Mouse (Mus musculus): ENCODE data around the gene Rab6b. TPM values are rescaled to one million over a fixed set of nuclear protein-coding genes. Genes with fewer than 3 reads are reported as not detected.
A peak's percentile ranks its signal among the peaks of the same experiment; 100 is the strongest.

The Rab6b gene
- 120 and 145 TPM in 2 replicates for total RNA-seq (2014; rRNA removed)
- 81.0 and 133 TPM in 2 replicates for polyA plus RNA-seq (2015; fragmentation: Nextera tagmentation; extraction: Ambion mirVana)

DNA sequence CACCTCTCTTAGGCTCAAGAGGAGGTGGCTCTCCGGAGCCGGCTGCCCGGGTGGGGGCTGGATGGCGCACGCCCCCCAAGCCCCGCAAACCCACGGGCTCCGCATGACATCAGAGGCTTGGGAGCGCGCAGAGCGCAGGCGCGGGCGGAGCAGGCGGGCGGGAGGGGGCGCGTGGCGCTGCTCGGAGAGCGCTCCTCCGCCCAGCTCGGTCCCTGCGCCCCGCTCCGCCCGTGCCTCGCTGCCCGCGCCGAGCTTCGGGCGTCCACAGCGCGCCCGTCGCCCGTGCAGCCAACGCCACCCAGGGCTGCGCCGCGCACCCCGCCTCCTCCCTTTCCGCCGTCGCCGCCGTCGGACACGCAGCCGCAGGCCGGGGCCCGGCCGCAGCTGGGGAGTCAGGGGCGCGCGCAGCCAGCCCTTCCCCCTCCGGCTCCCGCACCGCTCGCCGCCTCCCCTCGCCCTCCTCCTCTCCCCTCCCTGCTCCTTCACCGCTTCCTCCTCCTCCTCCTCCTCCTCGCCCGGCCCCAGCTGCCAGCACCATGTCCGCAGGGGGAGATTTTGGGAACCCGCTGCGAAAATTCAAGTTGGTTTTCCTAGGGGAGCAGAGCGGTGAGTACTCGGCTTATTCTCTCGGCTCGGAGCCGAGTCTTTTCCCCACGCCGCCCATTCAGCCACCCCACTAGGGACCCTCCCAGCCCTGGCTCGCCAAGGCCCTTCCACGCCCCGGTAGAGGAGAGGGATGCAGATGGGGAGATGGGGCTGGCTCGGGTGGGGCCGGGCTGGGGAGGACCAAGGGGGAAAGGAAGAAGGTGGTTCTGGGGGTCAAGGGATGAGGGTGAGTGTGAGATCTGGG is at the start of gene Rab6b:
Rab6b (plus strand) TSS at position 167 of the 850 bp plus-strand sequence.
- DNase-seq: peak; percentile 90
- peak; percentile 90 for ATAC-seq
- H3K9me3 ChIP-seq (ENCODE audit: low read length): no peaks in the 10 kb centered on the region
- no peaks in the 10 kb centered on the region for H3K27me3 ChIP-seq (ENCODE audit: insufficient read depth, low read length)
- H3K9ac ChIP-seq: peak within 1 kb of the TSS; percentile 76
- WGBS: 4% methylated on average over 56 of the region's 81 CpGs
- peaks cover 19% of the 10 kb centered on the region for H3K4me1 ChIP-seq (ENCODE audit: insufficient read depth)
- 0 out of 2 replicates have a peak, but pooled peaks have one; percentile 12 for TF ChIP-seq CTCF (IDR thresholded peaks at IDR 0.05; ENCODE audit: low read depth)
- peak within 1 kb of the TSS; percentile 88 for H3K27ac ChIP-seq (ENCODE audit: low read depth, low read length)
- peak within 1 kb of the TSS; percentile 79 for H3K4me2 ChIP-seq (ENCODE audit: low read depth)
- no peaks in the 10 kb centered on the region for H3K36me3 ChIP-seq (ENCODE audit: insufficient read depth)
- peak within 1 kb of the TSS; percentile 86 for H3K4me3 ChIP-seq (ENCODE audit: low read depth, low read length)

DNA sequence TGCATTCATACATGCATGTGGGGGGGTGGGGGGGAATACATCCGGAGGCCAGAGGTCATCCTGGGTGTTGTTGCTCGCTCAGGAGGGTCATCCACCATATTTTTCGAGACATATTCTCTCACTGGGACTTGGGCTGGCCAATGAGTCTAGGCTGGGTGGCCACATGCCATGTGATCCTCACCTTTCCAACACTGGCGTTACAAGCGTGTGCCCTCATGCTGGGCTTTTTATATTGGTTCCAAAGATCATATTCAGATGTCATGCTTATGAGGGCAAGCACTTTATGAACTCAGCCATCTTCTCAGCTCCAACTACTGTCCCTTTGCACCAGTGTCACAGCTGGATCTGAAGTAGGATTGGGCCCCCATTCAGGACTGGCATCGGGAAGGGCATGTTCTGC is 48.0 kb upstream of the Rab6b start:
- ATAC-seq (no peak), DNase-seq (no peak)
- H3K27ac ChIP-seq (ENCODE audit: low read depth, low read length): no peak overlapping the region
- H3K4me2 ChIP-seq (ENCODE audit: low read depth): no peak overlapping the region
- H3K4me1 ChIP-seq (ENCODE audit: insufficient read depth): no peaks in the 10 kb centered on the region
- TF ChIP-seq CTCF (IDR thresholded peaks at IDR 0.05; ENCODE audit: low read depth): no peak
- no peaks in the 10 kb centered on the region for H3K27me3 ChIP-seq (ENCODE audit: insufficient read depth, low read length)
- H3K4me3 ChIP-seq (ENCODE audit: low read depth, low read length): no peak overlapping the region
- WGBS: 95% methylated on average over 6 of the region's 6 CpGs
- no peaks in the 10 kb centered on the region for H3K36me3 ChIP-seq (ENCODE audit: insufficient read depth)
- H3K9ac ChIP-seq: no peak overlapping the region
- no peaks in the 10 kb centered on the region for H3K9me3 ChIP-seq (ENCODE audit: low read length)

DNA sequence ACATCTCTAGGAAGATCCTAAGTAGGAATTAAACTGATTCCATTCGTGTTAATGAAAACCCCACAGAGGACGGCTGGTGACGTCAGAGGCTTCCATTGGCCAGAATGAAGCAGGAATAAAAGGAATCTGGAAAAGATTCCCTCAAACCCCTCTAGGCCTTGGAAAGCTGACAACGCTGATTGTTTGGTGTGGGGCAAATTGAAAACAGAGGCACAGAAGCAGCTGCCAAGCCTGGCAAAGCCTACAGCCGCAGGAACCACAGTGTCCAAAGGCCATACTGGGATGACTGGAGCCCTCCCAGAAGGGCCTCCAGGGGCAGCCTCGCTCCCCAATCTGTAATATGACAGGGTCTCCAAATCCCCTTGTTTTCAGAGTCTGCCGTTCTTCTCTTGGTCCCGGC is 44.7 kb upstream of the Rab6b start:
- no peaks in the 10 kb centered on the region for H3K36me3 ChIP-seq (ENCODE audit: insufficient read depth)
- H3K4me1 ChIP-seq (ENCODE audit: insufficient read depth): no peaks in the 10 kb centered on the region
- H3K27me3 ChIP-seq (ENCODE audit: insufficient read depth, low read length): no peaks in the 10 kb centered on the region
- WGBS: 47% methylated on average over 8 of the region's 8 CpGs
- no peak overlapping the region for H3K4me2 ChIP-seq (ENCODE audit: low read depth)
- no peak for TF ChIP-seq CTCF (IDR thresholded peaks at IDR 0.05; ENCODE audit: low read depth)
- ATAC-seq: no peak; the same call in 1 of the 2 replicates
- H3K4me3 ChIP-seq (ENCODE audit: low read depth, low read length): no peak overlapping the region
- H3K9ac ChIP-seq: no peak overlapping the region
- DNase-seq: peak; percentile 61
- no peak overlapping the region for H3K27ac ChIP-seq (ENCODE audit: low read depth, low read length)
- no peaks in the 10 kb centered on the region for H3K9me3 ChIP-seq (ENCODE audit: low read length)

DNA sequence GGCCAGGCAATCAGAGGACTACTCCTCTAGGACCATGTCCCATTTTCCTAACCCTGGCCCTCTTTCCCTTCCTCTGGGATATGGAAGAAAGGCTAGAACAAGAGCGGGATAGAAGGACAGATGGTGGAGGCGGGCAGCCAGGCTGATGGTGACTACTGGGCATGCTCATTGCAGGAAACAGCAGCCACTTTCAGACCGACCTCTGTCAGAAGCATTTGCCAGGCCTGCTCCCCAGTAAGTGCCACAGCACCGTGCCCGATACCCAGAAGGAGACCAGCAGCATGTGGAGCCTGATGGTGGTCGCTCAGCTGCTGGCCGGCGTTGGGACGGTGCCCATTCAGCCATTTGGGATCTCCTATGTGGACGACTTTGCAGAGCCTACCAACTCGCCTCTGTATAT is 43.9 kb upstream of the Rab6b start:
- Histone ChIP-seq H3K27me3 (ENCODE audit: insufficient read depth, low read length) (no peaks in the 10 kb centered on the region), H3K4me2 (ENCODE audit: low read depth) (no peak overlapping the region), H3K4me3 (ENCODE audit: low read depth, low read length) (no peak overlapping the region), H3K36me3 (ENCODE audit: insufficient read depth) (no peaks in the 10 kb centered on the region), H3K27ac (ENCODE audit: low read depth, low read length) (0 out of 2 replicates have a peak overlapping the region, but pooled peaks have one; percentile 5), H3K9ac (no peak overlapping the region), H3K4me1 (ENCODE audit: insufficient read depth) (no peaks in the 10 kb centered on the region), H3K9me3 (ENCODE audit: low read length) (no peaks in the 10 kb centered on the region)
- TF ChIP-seq CTCF (IDR thresholded peaks at IDR 0.05; ENCODE audit: low read depth): no peak
- 75% methylated on average over 11 of the region's 11 CpGs for WGBS
- ATAC-seq (peak; percentile 23; the same call in 1 of the 2 replicates), DNase-seq (no peak)

DNA sequence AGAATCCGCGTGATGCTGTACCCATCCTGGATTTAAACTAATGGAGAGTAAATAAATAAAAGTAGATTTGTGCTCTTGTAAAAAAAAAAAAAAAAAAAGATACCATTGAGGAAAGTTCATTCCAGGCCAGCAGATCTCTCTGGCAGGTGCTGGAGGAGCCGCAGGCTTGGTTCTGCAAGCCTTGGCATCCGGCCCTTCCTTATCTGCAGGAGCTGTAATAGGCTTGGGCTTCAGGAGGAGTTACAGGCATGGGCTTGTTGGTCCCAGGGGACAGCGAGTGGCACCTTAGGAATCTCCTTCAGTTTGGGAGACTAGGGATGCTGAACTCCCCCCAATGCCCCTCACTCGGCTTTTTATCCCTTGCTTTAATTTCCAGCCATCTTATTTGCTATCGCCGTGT is 42.8 kb upstream of the Rab6b start:
- no peak overlapping the region for H3K9ac ChIP-seq
- H3K27me3 ChIP-seq (ENCODE audit: insufficient read depth, low read length): no peaks in the 10 kb centered on the region
- DNase-seq (no peak), ATAC-seq (no peak)
- no peaks in the 10 kb centered on the region for H3K4me1 ChIP-seq (ENCODE audit: insufficient read depth)
- WGBS: 91% methylated on average over 8 of the region's 8 CpGs
- no peaks in the 10 kb centered on the region for H3K9me3 ChIP-seq (ENCODE audit: low read length)
- H3K4me3 ChIP-seq (ENCODE audit: low read depth, low read length): no peak overlapping the region
- no peak overlapping the region for H3K27ac ChIP-seq (ENCODE audit: low read depth, low read length)
- no peak overlapping the region for H3K4me2 ChIP-seq (ENCODE audit: low read depth)
- no peak for TF ChIP-seq CTCF (IDR thresholded peaks at IDR 0.05; ENCODE audit: low read depth)
- no peaks in the 10 kb centered on the region for H3K36me3 ChIP-seq (ENCODE audit: insufficient read depth)

DNA sequence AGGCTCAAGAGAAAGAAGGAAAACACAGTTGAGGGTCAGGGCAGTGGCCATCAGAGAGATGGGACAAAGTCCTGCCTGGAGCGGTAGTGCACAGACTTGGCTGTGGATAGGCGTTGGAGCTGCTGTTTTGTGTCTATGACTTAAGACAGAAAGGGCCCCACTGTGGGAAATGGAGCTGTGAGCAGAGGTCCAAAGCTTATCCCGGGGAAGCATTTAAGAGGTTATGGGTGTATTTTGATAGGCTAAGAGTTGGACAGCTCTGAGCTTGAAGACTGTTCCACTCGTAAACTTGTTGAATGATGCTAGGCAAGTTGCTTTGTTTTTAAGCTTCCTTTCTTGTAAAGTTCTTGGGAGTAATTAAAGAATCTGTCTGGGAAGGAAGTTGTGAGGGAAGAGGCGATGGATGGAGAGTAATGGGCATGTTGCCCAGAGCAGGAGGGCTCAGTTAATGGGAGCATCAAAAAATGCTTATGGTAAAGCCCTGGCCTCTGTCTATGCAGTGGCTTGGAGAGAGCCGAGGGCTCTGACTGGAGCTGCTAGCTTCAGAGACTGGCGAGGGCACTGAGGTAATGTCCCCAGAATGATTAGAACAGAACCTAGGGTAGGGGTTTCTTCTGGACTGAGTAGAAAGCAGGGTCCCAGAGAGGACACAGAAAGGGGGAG is 39.9 kb upstream of the Rab6b start:
- 71% methylated on average over 7 of the region's 7 CpGs for WGBS
- no peak for ATAC-seq
- H3K4me1 ChIP-seq (ENCODE audit: insufficient read depth): no peaks in the 10 kb centered on the region
- H3K4me3 ChIP-seq (ENCODE audit: low read depth, low read length): no peak overlapping the region
- no peaks in the 10 kb centered on the region for H3K36me3 ChIP-seq (ENCODE audit: insufficient read depth)
- no peaks in the 10 kb centered on the region for H3K9me3 ChIP-seq (ENCODE audit: low read length)
- no peak for DNase-seq
- no peak for TF ChIP-seq CTCF (IDR thresholded peaks at IDR 0.05; ENCODE audit: low read depth)
- no peak overlapping the region for H3K9ac ChIP-seq
- H3K27me3 ChIP-seq (ENCODE audit: insufficient read depth, low read length): no peaks in the 10 kb centered on the region
- H3K27ac ChIP-seq (ENCODE audit: low read depth, low read length): no peak overlapping the region
- H3K4me2 ChIP-seq (ENCODE audit: low read depth): no peak overlapping the region

DNA sequence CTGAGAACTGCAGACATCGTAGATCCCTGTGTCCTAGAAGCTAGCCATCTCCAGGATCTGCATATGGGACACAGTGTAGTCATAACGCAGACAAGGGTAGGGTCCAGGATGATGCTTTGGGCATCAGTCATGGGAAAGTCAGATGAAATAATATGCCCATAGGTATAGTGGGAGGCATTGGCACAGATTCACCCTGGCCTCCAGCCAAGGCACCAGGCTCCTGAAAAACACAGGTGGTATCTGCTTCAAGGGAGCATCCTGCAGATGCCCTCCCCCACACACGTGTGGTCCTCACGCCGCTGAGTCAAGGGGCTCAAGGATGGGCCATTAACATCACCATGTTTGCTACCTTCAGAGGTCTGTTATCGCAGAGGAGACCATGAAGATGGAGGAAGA is 39.4 kb upstream of the Rab6b start:
- Histone ChIP-seq H3K27me3 (ENCODE audit: insufficient read depth, low read length) (no peaks in the 10 kb centered on the region), H3K9me3 (ENCODE audit: low read length) (no peaks in the 10 kb centered on the region), H3K27ac (ENCODE audit: low read depth, low read length) (no peak overlapping the region), H3K36me3 (ENCODE audit: insufficient read depth) (no peaks in the 10 kb centered on the region), H3K4me1 (ENCODE audit: insufficient read depth) (no peaks in the 10 kb centered on the region), H3K9ac (no peak overlapping the region), H3K4me3 (ENCODE audit: low read depth, low read length) (no peak overlapping the region), H3K4me2 (ENCODE audit: low read depth) (no peak overlapping the region)
- TF ChIP-seq CTCF (IDR thresholded peaks at IDR 0.05; ENCODE audit: low read depth): no peak
- DNase-seq (no peak), ATAC-seq (no peak)
- WGBS: 89% methylated on average over 6 of the region's 6 CpGs
